Mouse (Mus musculus) heart, embryonic 14.5 days (tissue): ENCODE results near the gene Adamts9. TPM values are rescaled to one million over a fixed set of nuclear protein-coding genes. Genes with fewer than 3 reads are reported as not detected.
A peak's percentile ranks its signal among the peaks of the same experiment; 100 is the strongest.

Experiments used
- ATAC-seq: fragments of 200-750 bp; cut with Nextera tagmentation; 2 replicates; pipeline ENCODE4 v1.8.0; 2017; ENCODE audit warnings: low read depth, moderate TSS enrichment; ENCODE audit not compliant: insufficient number of reproducible peaks, insufficient read depth, low FRiP score
- H3K27ac ChIP-seq, 2 experiments: fragments of 200-500 bp in 1 of 2; fragments of 300-500 bp in 1 of 2; sonication (generic) in 1 of 2; replicated peaks in 1 of 2; 2 replicates each; pipeline ENCODE4 v1.5.1; 2012 to 2014; ENCODE audit warnings: low read depth in 2 of 2, low read length in 2 of 2, control low read depth in 1 of 2, mild to moderate bottlenecking in 1 of 2, mixed read lengths in 1 of 2; ENCODE audit not compliant: control insufficient read depth in 1 of 2, insufficient read depth in 1 of 2
- H3K27me3 ChIP-seq: fragments of 300-500 bp; sonication (generic); 2 replicates; pipeline ENCODE4 v1.6.1; 2014; ENCODE audit warnings: mild to moderate bottlenecking, low read length, control low read depth; ENCODE audit not compliant: control insufficient read depth, insufficient read depth
- H3K36me3 ChIP-seq: fragments of 300-500 bp; sonication (generic); 2 replicates; pipeline ENCODE4 v1.6.1; 2014; ENCODE audit warnings: mild to moderate bottlenecking, control low read depth, low read length, mixed read lengths; ENCODE audit not compliant: control insufficient read depth, insufficient read depth
- H3K4me1 ChIP-seq, 2 experiments: fragments of 200-500 bp in 1 of 2; fragments of 300-500 bp in 1 of 2; sonication (generic) in 1 of 2; 2 replicates each; pipeline ENCODE4 v1.6.1; 2012 to 2014; ENCODE audit warnings: low read length in 2 of 2, control low read depth in 1 of 2, mixed read lengths in 1 of 2; ENCODE audit not compliant: control insufficient read depth in 2 of 2, insufficient read depth in 2 of 2
- H3K4me2 ChIP-seq: fragments of 300-500 bp; sonication (generic); 2 replicates; pipeline ENCODE4 v1.6.1; 2014; ENCODE audit warnings: mild to moderate bottlenecking, low read length
- H3K4me3 ChIP-seq, 2 experiments: fragments of 200-500 bp in 1 of 2; fragments of 300-500 bp in 1 of 2; sonication (generic) in 1 of 2; 2 replicates each; pipeline ENCODE4 v1.5.1; 2012 to 2014; ENCODE audit warnings: low read length in 2 of 2, mild to moderate bottlenecking in 2 of 2, control low read depth in 1 of 2, low read depth in 1 of 2, moderate library complexity in 1 of 2; ENCODE audit not compliant: control insufficient read depth in 1 of 2, insufficient read depth in 1 of 2
- H3K9ac ChIP-seq: fragments of 300-500 bp; sonication (generic); 2 replicates; pipeline ENCODE4 v1.6.1; 2014; ENCODE audit warnings: mild to moderate bottlenecking, low read length
- H3K9me3 ChIP-seq: fragments of 300-500 bp; sonication (generic); 2 replicates; pipeline ENCODE4 v1.6.1; 2016; ENCODE audit warnings: low read length, control low read depth; ENCODE audit not compliant: control insufficient read depth
- WGBS: fragments of 180-500 bp; shearing (Covaris S2); extraction: QIAGEN DNeasy Blood & Tissue Kit; methylation state at CpG from one replicate; pipeline ENCODE4 v1.1.7; 2014; 5-methylcytosine and 5-hydroxymethylcytosine counted together
- polyA plus RNA-seq: library from polyadenylated mRNA; unstranded; fragments of >200 nt; fragmentation: Nextera tagmentation; extraction: Ambion mirVana; gene quantifications from 2 replicates; pipeline ENCODE4 v1.2.1, GENCODE M21; 2014

Adamts9 gene
- polyA plus RNA-seq, 1 experiment from 2014 or later = 6.2 TPM

GRCm38 (mm10) chr6:92944048-92944685 lies 875 bp upstream of the Adamts9 start:
- Histone ChIP-seq H3K4me1 (peaks cover 9 to 15% of the 10 kb centered on the region in 2 experiments), H3K4me2 (peak overlapping the region; percentile 96), H3K36me3 (no peaks in the 10 kb centered on the region), H3K27ac (peak overlapping the region; percentile 96 to 97), H3K27me3 (no peaks in the 10 kb centered on the region), H3K9me3 (peaks cover 8% of the 10 kb centered on the region), H3K9ac (peak overlapping the region; percentile 89), H3K4me3 (peak overlapping the region; percentile 73 to 79)
- no peak for ATAC-seq
- WGBS = 8% methylated on average over 14 of the region's 14 CpGs

GRCm38 (mm10) chr6:92941756-92942420 lies 1.4 kb downstream of the Adamts9 start:
- H3K4me1 ChIP-seq = peaks cover 9 to 21% of the 10 kb centered on the region in 2 experiments
- peak overlapping the region; percentile 96 for H3K4me2 ChIP-seq
- ATAC-seq = no peak
- H3K4me3 ChIP-seq = peak overlapping the region; percentile 73 to 79
- peak overlapping the region; percentile 78 to 96 for H3K27ac ChIP-seq
- no peaks in the 10 kb centered on the region for H3K27me3 ChIP-seq
- H3K9me3 ChIP-seq = no peaks in the 10 kb centered on the region
- peaks cover 10% of the 10 kb centered on the region for H3K36me3 ChIP-seq
- WGBS = under 1% methylated on average over 30 of the region's 30 CpGs
- H3K9ac ChIP-seq = peak overlapping the region; percentile 89

GRCm38 (mm10) chr6:92941281-92941731 lies 2.0 kb downstream of the Adamts9 start:
- Histone ChIP-seq H3K4me3 (peak overlapping the region; percentile 73 to 79), H3K27ac (peak overlapping the region; percentile 78 to 96), H3K36me3 (peaks cover 16% of the 10 kb centered on the region), H3K9me3 (no peaks in the 10 kb centered on the region), H3K4me1 (peaks cover 9 to 21% of the 10 kb centered on the region in 2 experiments), H3K4me2 (peak overlapping the region; percentile 96), H3K9ac (peak overlapping the region; percentile 89), H3K27me3 (no peaks in the 10 kb centered on the region)
- WGBS = 0% methylated on average over 21 of the region's 21 CpGs
- ATAC-seq = peak; percentile 83

GRCm38 (mm10) chr6:92940191-92941131 lies 2.8 kb downstream of the Adamts9 start:
- 2% methylated on average over 37 of the region's 37 CpGs for WGBS

GRCm38 (mm10) chr6:92928261-92928660 lies 15.0 kb downstream of the Adamts9 start:
- Histone ChIP-seq H3K4me1 (peaks cover 7 to 17% of the 10 kb centered on the region in 2 experiments), H3K27me3 (no peaks in the 10 kb centered on the region), H3K9ac (no peak overlapping the region), H3K9me3 (no peaks in the 10 kb centered on the region), H3K4me2 (no peak overlapping the region), H3K36me3 (peaks cover 38% of the 10 kb centered on the region), H3K27ac (no peak overlapping the region), H3K4me3 (no peak overlapping the region)
- ATAC-seq = no peak
- WGBS = 81% methylated on average over 5 of the region's 5 CpGs

More at GRCm38 (mm10) chr6:92940191-92941131, 2.8 kb downstream of the Adamts9 start:
- Histone ChIP-seq H3K27me3 (no peaks in the 10 kb centered on the region), H3K4me1 (peaks cover 9 to 21% of the 10 kb centered on the region in 2 experiments), H3K4me2 (peak overlapping the region; percentile 96), H3K36me3 (peaks cover 23% of the 10 kb centered on the region), H3K9ac (peak overlapping the region; percentile 89), H3K27ac (peak overlapping the region; percentile 46 to 96), H3K4me3 (peak overlapping the region; percentile 73 to 79), H3K9me3 (no peaks in the 10 kb centered on the region)
- no peak for ATAC-seq

GRCm38 (mm10) chr6:92924536-92924935 lies 18.8 kb downstream of the Adamts9 start:
- H3K4me3 ChIP-seq = no peak overlapping the region
- 0 out of 4 replicates have a peak overlapping the region, but pooled peaks of 1 of the 2 experiments have one; percentile 7 for H3K27ac ChIP-seq
- no peak for ATAC-seq
- WGBS = 38% methylated on average over 8 of the region's 8 CpGs
- no peaks in the 10 kb centered on the region for H3K27me3 ChIP-seq
- H3K4me2 ChIP-seq = peak overlapping the region; percentile 41
- H3K36me3 ChIP-seq = peaks cover 20% of the 10 kb centered on the region; the same call in 1 of the 2 replicates
- H3K4me1 ChIP-seq = peaks cover 16 to 34% of the 10 kb centered on the region in 2 experiments
- no peaks in the 10 kb centered on the region for H3K9me3 ChIP-seq
- H3K9ac ChIP-seq = no peak overlapping the region

GRCm38 (mm10) chr6:92921843-92922242 lies 21.4 kb downstream of the Adamts9 start:
- Histone ChIP-seq H3K27ac (peak overlapping the region in 1 of 2 experiments; percentile 64; a peak in 1 of 4 replicates), H3K9ac (no peak overlapping the region), H3K36me3 (peaks cover 9% of the 10 kb centered on the region; the same call in 1 of the 2 replicates), H3K27me3 (no peaks in the 10 kb centered on the region), H3K9me3 (no peaks in the 10 kb centered on the region), H3K4me2 (peak overlapping the region; percentile 22; the same call in 1 of the 2 replicates), H3K4me1 (peaks cover 16 to 41% of the 10 kb centered on the region in 2 experiments), H3K4me3 (no peak overlapping the region)
- 15% methylated on average over 4 of the region's 4 CpGs for WGBS
- no peak; the same call in 1 of the 2 replicates for ATAC-seq
